Comparison of ENCODE assay signal across 34 mouse cellular contexts in the genomic region with DNA sequence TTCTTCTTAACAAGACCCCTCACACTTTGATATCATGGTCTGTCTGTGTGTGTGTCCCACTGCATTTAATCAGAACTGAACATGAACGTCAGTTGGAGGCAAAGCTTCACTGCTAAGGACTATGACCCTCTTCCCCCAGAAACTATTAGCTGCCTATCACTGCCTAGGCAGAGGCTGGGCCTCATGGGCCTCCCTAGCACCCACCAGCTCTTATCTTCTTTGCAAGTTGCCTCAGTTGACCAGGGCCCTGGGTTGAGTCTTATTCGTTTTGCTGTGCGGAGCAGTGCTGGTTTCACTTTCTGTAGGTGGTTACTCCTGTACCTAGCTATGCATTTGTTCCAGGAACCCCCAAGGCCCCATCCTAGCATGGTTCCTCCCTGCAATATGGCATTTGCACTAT. TPM values are rescaled to one million over a fixed set of nuclear protein-coding genes. Genes with fewer than 3 reads are reported as not detected.
A peak's percentile ranks its signal among the peaks of the same experiment; 100 is the strongest.
DNase-seq lines count a peak whose midpoint lies in the region; ATAC-seq and TF ChIP-seq lines count a peak whose summit lies in the region.
"Had no signal": no experiment of that assay in that cellular context is flagged by ENCODE, and none has a peak within 500 bp of the region (broad histone marks: within the 10 kb centered on the region; RNA-seq: fewer than 3 reads in every experiment).

No protein-coding gene starts in this region.

- ATAC-seq in megakaryocyte, adult 5-6 weeks (ENCODE audit: poor library complexity, severe bottlenecking), result no peak
- no peak for ATAC-seq in intestine, embryonic 15.5 days
- peak; percentile 65 for ATAC-seq in liver, embryonic 12.5 days
- ATAC-seq in liver, postnatal 0 days, result no peak
- ATAC-seq: activated CD4-positive, CD25-positive, alpha-beta regulatory T cell, adult 4 months; forebrain, postnatal 0 days had no signal

- 0 out of 2 replicates have a peak overlapping the region, but pooled peaks have one; percentile 14 for H3K4me2 ChIP-seq in intestine, embryonic 15.5 days (replicated peaks)
- H3K4me2 ChIP-seq in liver, embryonic 12.5 days, result peak overlapping the region; percentile 96
- no peak overlapping the region for H3K4me2 ChIP-seq in liver, postnatal 0 days (ENCODE audit: low read depth, low read length)
- H3K4me2 ChIP-seq: embryonic facial prominence, embryonic 12.5 days; forebrain, embryonic 12.5 days; heart, embryonic 11.5 days; hindbrain, embryonic 12.5 days; limb, embryonic 15.5 days; lung, embryonic 15.5 days; midbrain, embryonic 12.5 days; neural tube, embryonic 12.5 days; stomach, embryonic 15.5 days had no signal

- peaks cover 22% of the 10 kb centered on the region for H3K27me3 ChIP-seq in megakaryocyte, embryonic 14.5 days (replicated peaks)
- H3K27me3 ChIP-seq in intestine, embryonic 15.5 days (replicated peaks), result no peaks in the 10 kb centered on the region
- H3K27me3 ChIP-seq in liver, embryonic 12.5 days (replicated peaks), result peaks cover 21% of the 10 kb centered on the region
- H3K27me3 ChIP-seq in liver, postnatal 0 days (ENCODE audit: insufficient read depth, low read length), result 0 out of 2 replicates have a peak, but pooled peaks cover 5% of the 10 kb centered on the region
- H3K27me3 ChIP-seq: stomach, embryonic 15.5 days had no signal

- 0 out of 2 replicates have a peak, but pooled peaks have one; percentile 13 for TF ChIP-seq EP300 in liver, postnatal 0 days (IDR thresholded peaks at IDR 0.05; ENCODE audit: low read depth)

- no peaks in the 10 kb centered on the region for H3K9me3 ChIP-seq in megakaryocyte, embryonic 14.5 days
- H3K9me3 ChIP-seq in intestine, embryonic 15.5 days, result no peaks in the 10 kb centered on the region
- H3K9me3 ChIP-seq in liver, embryonic 12.5 days (replicated peaks), result no peaks in the 10 kb centered on the region
- H3K9me3 ChIP-seq in liver, postnatal 0 days (ENCODE audit: low read length), result no peaks in the 10 kb centered on the region
- H3K9me3 ChIP-seq: embryonic facial prominence, embryonic 12.5 days; forebrain, embryonic 12.5 days; hindbrain, embryonic 12.5 days; limb, embryonic 10.5 days; limb, embryonic 15.5 days; lung, embryonic 15.5 days; midbrain, embryonic 12.5 days; neural tube, embryonic 12.5 days; stomach, embryonic 15.5 days had no signal

- H3K4me1 ChIP-seq in megakaryocyte, embryonic 14.5 days, result peaks cover 62% of the 10 kb centered on the region
- H3K4me1 ChIP-seq in intestine, embryonic 15.5 days (replicated peaks), result peaks cover 30% of the 10 kb centered on the region
- peaks cover 67% of the 10 kb centered on the region for H3K4me1 ChIP-seq in liver, embryonic 12.5 days
- peaks cover 30% of the 10 kb centered on the region for H3K4me1 ChIP-seq in liver, postnatal 0 days (ENCODE audit: insufficient read depth)

- no peak for DNase-seq in liver, postnatal 0 days
- DNase-seq in right cerebral cortex, postnatal 36 days (ENCODE audit: low spot score in 2 of 2), result no peak
- no peak for DNase-seq in right cerebral cortex, adult 2 months (ENCODE audit: low spot score in 2 of 2)
- DNase-seq in thymus, postnatal 10 days (ENCODE audit: low spot score in 2 of 2), result no peak
- DNase-seq: adrenal gland, adult 2 months; cerebellum, adult 11-12 months; cerebellum, adult 9-11 months; embryo, embryonic 11 days; forebrain, postnatal 0 days; gastrocnemius, postnatal 14 days; heart, adult 11 months; heart, postnatal 36 days; kidney, adult 2 months; kidney, postnatal 36 days; layer of hippocampus, postnatal 36 days; right cerebral cortex, adult 18-20 months; thymus, postnatal 25 days had no signal

- H3K36me3 ChIP-seq in megakaryocyte, embryonic 14.5 days (replicated peaks; ENCODE audit: low read length), result peaks cover 5% of the 10 kb centered on the region
- no peaks in the 10 kb centered on the region for H3K36me3 ChIP-seq in intestine, embryonic 15.5 days
- H3K36me3 ChIP-seq in liver, embryonic 12.5 days, result peaks cover 7% of the 10 kb centered on the region
- no peaks in the 10 kb centered on the region for H3K36me3 ChIP-seq in liver, postnatal 0 days (replicated peaks; ENCODE audit: insufficient read depth, low read length)
- H3K36me3 ChIP-seq: hindbrain, embryonic 12.5 days; limb, embryonic 15.5 days; lung, embryonic 15.5 days; neural tube, embryonic 12.5 days; stomach, embryonic 15.5 days had no signal

- H3K4me3 ChIP-seq in megakaryocyte, embryonic 14.5 days (replicated peaks), result peak overlapping the region; percentile 14
- no peak overlapping the region for H3K4me3 ChIP-seq in intestine, embryonic 15.5 days (replicated peaks)
- H3K4me3 ChIP-seq in liver, embryonic 12.5 days, result peak overlapping the region; percentile 22
- no peak overlapping the region for H3K4me3 ChIP-seq in liver, postnatal 0 days (ENCODE audit: low read depth, low read length)
- H3K4me3 ChIP-seq: embryonic facial prominence, embryonic 12.5 days; forebrain, embryonic 12.5 days; hindbrain, embryonic 12.5 days; limb, embryonic 10.5 days; limb, embryonic 15.5 days; lung, embryonic 15.5 days; midbrain, embryonic 12.5 days; myocyte; neural tube, embryonic 12.5 days; stomach, embryonic 15.5 days had no signal

- no peak for TF ChIP-seq CTCF in liver, postnatal 0 days (IDR thresholded peaks at IDR 0.05; ENCODE audit: low read depth)

- WGBS in intestine, embryonic 15.5 days, result 65% methylated on average over 3 of the region's 3 CpGs
- 28% methylated on average over 3 of the region's 3 CpGs for WGBS in liver, embryonic 12.5 days (ENCODE audit: insufficient replicate concordance)
- WGBS in liver, postnatal 0 days (ENCODE audit: insufficient replicate concordance), result 46% methylated on average over 3 of the region's 3 CpGs

- H3K27ac ChIP-seq in intestine, embryonic 15.5 days, result no peak overlapping the region
- peak overlapping the region; percentile 91 for H3K27ac ChIP-seq in liver, embryonic 12.5 days
- H3K27ac ChIP-seq in liver, postnatal 0 days (ENCODE audit: low read depth), result no peak overlapping the region
- H3K27ac ChIP-seq: embryonic facial prominence, embryonic 12.5 days; forebrain, embryonic 12.5 days; hindbrain, embryonic 12.5 days; limb, embryonic 10.5 days; limb, embryonic 15.5 days; lung, embryonic 15.5 days; midbrain, embryonic 12.5 days; neural tube, embryonic 12.5 days; stomach, embryonic 15.5 days had no signal

- H3K9ac ChIP-seq in intestine, embryonic 15.5 days, result no peak overlapping the region
- peak overlapping the region; percentile 53 for H3K9ac ChIP-seq in liver, embryonic 12.5 days
- no peak overlapping the region; the same call in 1 of the 2 replicates for H3K9ac ChIP-seq in liver, postnatal 0 days (replicated peaks)
- H3K9ac ChIP-seq: embryonic facial prominence, embryonic 12.5 days; forebrain, embryonic 12.5 days; forebrain, postnatal 0 days; hindbrain, embryonic 12.5 days; limb, embryonic 15.5 days; lung, embryonic 15.5 days; midbrain, embryonic 12.5 days; neural tube, embryonic 12.5 days; stomach, embryonic 15.5 days had no signal

RNA-seq across cellular contexts. Expression of a gene that starts 2.1 kb away (rescaled TPM):
- polyA plus RNA-seq in megakaryocyte, embryonic 14.5 days (2012; ENCODE audit: insufficient read depth, low replicate concordance), result 26.7 and 29.9 TPM in 2 replicates
- total RNA-seq in megakaryocyte, adult 5-6 weeks (2015), result 4.9 and 5.5 TPM in 2 replicates
- 3.6 and 4.6 TPM in 2 replicates for total RNA-seq in megakaryocyte, adult 5-6 weeks (2017)
- 46.8 and 48.8 TPM in 2 replicates for polyA plus RNA-seq in intestine, embryonic 15.5 days (2015; fragmentation: Nextera tagmentation; extraction: Ambion mirVana)
- 34.6 and 38.0 TPM in 2 replicates for polyA plus RNA-seq in liver, embryonic 12.5 days (2016; fragmentation: Nextera tagmentation; extraction: Ambion mirVana)
- polyA plus RNA-seq in liver, postnatal 0 days (2015; fragmentation: Nextera tagmentation; extraction: Ambion mirVana), result 5.5 and 7.4 TPM in 2 replicates

RNA-seq across cellular contexts. Expression of a gene that starts 4.5 kb away (rescaled TPM):
- 12.1 and 13.3 TPM in 2 replicates for polyA plus RNA-seq in megakaryocyte, embryonic 14.5 days (2012; ENCODE audit: insufficient read depth, low replicate concordance)
- 34.4 and 36.0 TPM in 2 replicates for total RNA-seq in megakaryocyte, adult 5-6 weeks (2015)
- 11.0 and 12.6 TPM in 2 replicates for total RNA-seq in megakaryocyte, adult 5-6 weeks (2017)
- 105 and 122 TPM in 2 replicates for polyA plus RNA-seq in intestine, embryonic 15.5 days (2015; fragmentation: Nextera tagmentation; extraction: Ambion mirVana)
- polyA plus RNA-seq in liver, embryonic 12.5 days (2016; fragmentation: Nextera tagmentation; extraction: Ambion mirVana), result 13.5 and 14.0 TPM in 2 replicates
- polyA plus RNA-seq in liver, postnatal 0 days (2015; fragmentation: Nextera tagmentation; extraction: Ambion mirVana), result 18.7 and 19.4 TPM in 2 replicates

RNA-seq across cellular contexts. Expression of a gene that starts 13.8 kb away (rescaled TPM):
- 4.3 and 4.4 TPM in 2 replicates for polyA plus RNA-seq in megakaryocyte, embryonic 14.5 days (2012; ENCODE audit: insufficient read depth, low replicate concordance)
- total RNA-seq in megakaryocyte, adult 5-6 weeks (2015), result 25.1 and 30.5 TPM in 2 replicates
- 27.8 and 50.7 TPM in 2 replicates for total RNA-seq in megakaryocyte, adult 5-6 weeks (2017)
- polyA plus RNA-seq in intestine, embryonic 15.5 days (2015; fragmentation: Nextera tagmentation; extraction: Ambion mirVana), result 46.0 and 48.6 TPM in 2 replicates
- 11.2 TPM in 2 replicates for polyA plus RNA-seq in liver, embryonic 12.5 days (2016; fragmentation: Nextera tagmentation; extraction: Ambion mirVana)
- polyA plus RNA-seq in liver, postnatal 0 days (2015; fragmentation: Nextera tagmentation; extraction: Ambion mirVana), result 12.8 and 15.4 TPM in 2 replicates

RNA-seq across cellular contexts. Expression of a gene that starts 25.7 kb away (rescaled TPM):
- 1.3 TPM in 1 of 2 replicates, not detected in the other for polyA plus RNA-seq in megakaryocyte, embryonic 14.5 days (2012; ENCODE audit: insufficient read depth, low replicate concordance)
- not detected in 2 replicates for total RNA-seq in megakaryocyte, adult 5-6 weeks (2015)
- total RNA-seq in megakaryocyte, adult 5-6 weeks (2017), result not detected in 2 replicates
- 12.1 and 15.6 TPM in 2 replicates for polyA plus RNA-seq in intestine, embryonic 15.5 days (2015; fragmentation: Nextera tagmentation; extraction: Ambion mirVana)
- 0.13 and 0.19 TPM in 2 replicates for polyA plus RNA-seq in liver, embryonic 12.5 days (2016; fragmentation: Nextera tagmentation; extraction: Ambion mirVana)
- polyA plus RNA-seq in liver, postnatal 0 days (2015; fragmentation: Nextera tagmentation; extraction: Ambion mirVana), result 2.9 and 3.6 TPM in 2 replicates
- total RNA-seq: megakaryocyte progenitor cell, adult 5-6 weeks had no signal
- polyA plus RNA-seq: limb, embryonic 10.5 days had no signal

RNA-seq across cellular contexts. Expression of a gene that starts 29.2 kb away (rescaled TPM):
- 3.7 and 3.9 TPM in 2 replicates for polyA plus RNA-seq in megakaryocyte, embryonic 14.5 days (2012; ENCODE audit: insufficient read depth, low replicate concordance)
- total RNA-seq in megakaryocyte, adult 5-6 weeks (2015), result not detected in 2 replicates
- not detected in 2 replicates for total RNA-seq in megakaryocyte, adult 5-6 weeks (2017)
- polyA plus RNA-seq in intestine, embryonic 15.5 days (2015; fragmentation: Nextera tagmentation; extraction: Ambion mirVana), result 40.9 and 48.2 TPM in 2 replicates
- 5.3 and 5.6 TPM in 2 replicates for polyA plus RNA-seq in liver, embryonic 12.5 days (2016; fragmentation: Nextera tagmentation; extraction: Ambion mirVana)
- 5.2 and 5.4 TPM in 2 replicates for polyA plus RNA-seq in liver, postnatal 0 days (2015; fragmentation: Nextera tagmentation; extraction: Ambion mirVana)

Comparison
In these comparisons a context has a peak if more than half of its experiments do, and no peak if none do; other contexts are left out.
1. H3K4me3 ChIP-seq: peak in megakaryocyte, embryonic 14.5 days (single experiment) and liver, embryonic 12.5 days (single experiment); none in intestine, embryonic 15.5 days (single experiment) and liver, postnatal 0 days (single experiment).